16 mouse cellular contexts compared by ENCODE assay signal in genomic region chr2:178596312-178597083, GRCm38 (mm10).
DNase-seq lines count a peak whose midpoint lies in the region; ATAC-seq and TF ChIP-seq lines count a peak whose summit lies in the region.
"Had no signal": no experiment of that assay in that cellular context is flagged by ENCODE, and none has a peak within 500 bp of the region (broad histone marks: within the 10 kb centered on the region; RNA-seq: fewer than 3 reads in every experiment).

No protein-coding gene starts in this region.

- WGBS in kidney, adult 2 months: 37% methylated on average over 16 of the region's 16 CpGs
- 36% methylated on average over 16 of the region's 16 CpGs for whole genome bisulfite sequencing in intestine, embryonic 15.5 days
- WGBS in thymus, adult 2 months: 74% methylated on average over 16 of the region's 16 CpGs

- DNase-seq in kidney, adult 2 months: peak; percentile 30
- DNase-seq in kidney, adult 11 months: no peak
- DNase-seq in Muller cell, postnatal 12 days (ENCODE audit: inconsistent ontology term): peak; percentile 12
- peak; percentile 74 for DNase-seq in brain, embryonic 14.5 days (ENCODE audit: low read depth)
- no peak for DNase-seq in ovary, postnatal 36 days (ENCODE audit: low spot score)
- DNase-seq in thymus, adult 2 months: no peak
- DNase-seq: cerebellum, adult 11 months; gastrocnemius, adult 2 months; right cerebral cortex, postnatal 4 days had no signal

- no peaks in the 10 kb centered on the region for H3K9me3 ChIP-seq in intestine, embryonic 15.5 days

- H3K36me3 ChIP-seq in kidney, adult 2 months (ENCODE audit: control insufficient read depth, insufficient read depth, low read length): no peaks in the 10 kb centered on the region
- no peaks in the 10 kb centered on the region for H3K36me3 ChIP-seq in intestine, embryonic 15.5 days
- no peaks in the 10 kb centered on the region for H3K36me3 ChIP-seq in thymus, adult 2 months (ENCODE audit: control insufficient read depth, insufficient read depth, low read length)
- H3K36me3 ChIP-seq: heart, embryonic 12.5 days had no signal

- TF ChIP-seq CTCF in kidney, adult 2 months (conservative IDR thresholded peaks at IDR 0.05; ENCODE audit: insufficient read depth, insufficient read length, low read depth, low read length): no peak
- no peak for TF ChIP-seq CTCF in brain, embryonic 14.5 days (IDR thresholded peaks at IDR 0.05; ENCODE audit: borderline replicate concordance, extremely low read depth, insufficient read depth, insufficient read length)
- TF ChIP-seq CTCF in thymus, adult 2 months (IDR thresholded peaks at IDR 0.05; ENCODE audit: borderline replicate concordance, control insufficient read depth, extremely low read depth, insufficient read depth, low read length, poor library complexity): no peak

- H3K4me1 ChIP-seq in kidney, adult 2 months (ENCODE audit: control insufficient read depth, insufficient read depth, low read length): no peaks in the 10 kb centered on the region
- H3K4me1 ChIP-seq in intestine, embryonic 15.5 days (replicated peaks): peaks cover 7% of the 10 kb centered on the region; the same call in 1 of the 2 replicates
- peaks cover 23% of the 10 kb centered on the region for H3K4me1 ChIP-seq in thymus, adult 2 months (replicated peaks; ENCODE audit: control insufficient read depth, insufficient read depth, low read length)

- no peak overlapping the region for H3K27ac ChIP-seq in kidney, adult 2 months (ENCODE audit: insufficient read depth, low read depth, low read length)
- H3K27ac ChIP-seq in intestine, embryonic 15.5 days: no peak overlapping the region
- H3K27ac ChIP-seq in thymus, adult 2 months (ENCODE audit: control insufficient read depth, insufficient read depth, low read length): no peak overlapping the region
- H3K27ac ChIP-seq: gastrocnemius, adult 2 months; kidney, postnatal 0 days had no signal

- TF ChIP-seq POLR2A in kidney, adult 2 months (IDR thresholded peaks at IDR 0.05; ENCODE audit: low read depth, low read length): no peak
- TF ChIP-seq POLR2A in brain, embryonic 14.5 days (IDR thresholded peaks at IDR 0.05; ENCODE audit: borderline replicate concordance, extremely low read depth, insufficient read depth, insufficient read length, poor library complexity, severe bottlenecking): no peak
- TF ChIP-seq POLR2A in thymus, adult 2 months (IDR thresholded peaks at IDR 0.05; ENCODE audit: control insufficient read depth, extremely low read depth, insufficient read depth, low read length, poor library complexity): no peak

- H3K4me2 ChIP-seq in intestine, embryonic 15.5 days (replicated peaks): no peak overlapping the region; the same call in 1 of the 2 replicates
- H3K4me2 ChIP-seq: heart, embryonic 12.5 days; liver, embryonic 11.5 days had no signal

- 0 out of 2 replicates have a peak, but pooled peaks have one; percentile 37 for ATAC-seq in intestine, embryonic 15.5 days
- ATAC-seq: CD4-positive, CD25-positive, alpha-beta regulatory T cell, adult 4 months had no signal

- H3K27me3 ChIP-seq in kidney, adult 2 months (replicated peaks; ENCODE audit: control insufficient read depth, insufficient read depth, low read length): no peaks in the 10 kb centered on the region
- no peaks in the 10 kb centered on the region for H3K27me3 ChIP-seq in intestine, embryonic 15.5 days (replicated peaks)
- H3K27me3 ChIP-seq in thymus, adult 2 months (ENCODE audit: control insufficient read depth, insufficient read depth, low read length): no peaks in the 10 kb centered on the region
- H3K27me3 ChIP-seq: heart, embryonic 12.5 days had no signal

- H3K9ac ChIP-seq in intestine, embryonic 15.5 days: no peak overlapping the region
- H3K9ac ChIP-seq: heart, embryonic 12.5 days had no signal

- no peak overlapping the region for H3K4me3 ChIP-seq in kidney, adult 2 months (ENCODE audit: insufficient read depth, low read depth, low read length)
- no peak overlapping the region for H3K4me3 ChIP-seq in intestine, embryonic 15.5 days (replicated peaks)
- H3K4me3 ChIP-seq in thymus, adult 2 months (ENCODE audit: control insufficient read depth, insufficient read depth, low read length): no peak overlapping the region
- H3K4me3 ChIP-seq: erythroblast, embryonic 14.5 days; gastrocnemius, adult 2 months; heart, embryonic 12.5 days; myocyte had no signal

Comparison
In these comparisons a context has a peak if more than half of its experiments do, and no peak if none do; other contexts are left out.
1. DNase-seq: peak in kidney, adult 2 months (single experiment), Muller cell, postnatal 12 days (single experiment) and brain, embryonic 14.5 days (single experiment); none in kidney, adult 11 months (single experiment), ovary, postnatal 36 days (single experiment) and thymus, adult 2 months (single experiment).